Mouse (Mus musculus) CH12.LX (cell line): ENCODE measurements around the gene Vps37b. TPM values are rescaled to one million over a fixed set of nuclear protein-coding genes. Genes with fewer than 3 reads are reported as not detected.

Source experiments
- DNase-seq: peaks from one replicate; pipeline ENCODE4 v3.0.0-alpha.2; 2013; ENCODE audit errors: extremely low read depth
- H3K27ac ChIP-seq: 2 replicates; pipeline ENCODE4 v1.5.1; 2012; ENCODE audit warnings: low read depth, mild to moderate bottlenecking, control low read depth, moderate library complexity; ENCODE audit not compliant: insufficient read depth
- H3K27me3 ChIP-seq: replicated peaks from 2 replicates; pipeline ENCODE3; 2012; ENCODE audit warnings: inconsistent platforms
- H3K36me3 ChIP-seq, 2 experiments: replicated peaks in 1 of 2; 2 replicates each; pipeline versions ENCODE3 to v1.6.1; 2012; ENCODE audit warnings: inconsistent platforms in 1 of 2, low read length in 1 of 2, mild to moderate bottlenecking in 1 of 2, mixed read lengths in 1 of 2, moderate library complexity in 1 of 2; ENCODE audit not compliant: control insufficient read depth in 1 of 2, insufficient read depth in 1 of 2
- H3K4me1 ChIP-seq, 2 experiments: 2 replicates each; pipeline ENCODE4 v1.6.1; 2012; ENCODE audit warnings: inconsistent platforms in 1 of 2, moderate library complexity in 1 of 2; ENCODE audit not compliant: insufficient read depth in 2 of 2, control insufficient read depth in 1 of 2
- H3K4me2 ChIP-seq: 2 replicates; pipeline ENCODE4 v1.6.1; 2012; ENCODE audit warnings: low read depth, mild to moderate bottlenecking, control low read depth; ENCODE audit not compliant: poor library complexity, insufficient read depth, severe bottlenecking
- H3K4me3 ChIP-seq, 3 experiments: fragments of 150-350 bp in 1 of 3; sonication (generic) in 1 of 3; replicated peaks in 1 of 3; 2 replicates each; pipeline versions ENCODE3 to v1.5.1; 2011 to 2012; ENCODE audit warnings: low read depth in 2 of 3, low read length in 2 of 3, mild to moderate bottlenecking in 2 of 3, moderate library complexity in 2 of 3, control low read depth in 1 of 3, improper control_type of control experiment in 1 of 3, inconsistent platforms in 1 of 3, mixed read lengths in 1 of 3; ENCODE audit not compliant: poor library complexity in 1 of 3
- H3K79me2 ChIP-seq: replicated peaks from 2 replicates; pipeline ENCODE4 v1.6.1; 2012; ENCODE audit warnings: mild to moderate bottlenecking, moderate library complexity; ENCODE audit not compliant: control insufficient read depth, poor library complexity, insufficient read depth, severe bottlenecking; ENCODE audit errors: extremely low read depth
- H3K9ac ChIP-seq: 2 replicates; pipeline ENCODE4 v1.6.1; 2012; ENCODE audit warnings: low read depth, mild to moderate bottlenecking, control low read depth, moderate library complexity; ENCODE audit not compliant: insufficient read depth
- H3K9me3 ChIP-seq: replicated peaks from 2 replicates; pipeline ENCODE3; 2012; ENCODE audit warnings: low read length, inconsistent platforms, mixed read lengths
- CHD1 ChIP-seq: IDR thresholded peaks from 2 replicates; pipeline ENCODE4 v1.6.1; 2012; ENCODE audit warnings: low read depth, low read length, improper control_type of control experiment, inconsistent platforms
- CTCF ChIP-seq, 2 experiments: IDR thresholded peaks in 1 of 2; conservative IDR thresholded peaks in 1 of 2; 2 replicates each; pipeline ENCODE4 v1.5.1; 2011 to 2012; ENCODE audit warnings: low read depth in 2 of 2, low read length in 2 of 2, improper control_type of control experiment in 1 of 2, inconsistent platforms in 1 of 2, mild to moderate bottlenecking in 1 of 2, moderate library complexity in 1 of 2
- E2F4 ChIP-seq: IDR thresholded peaks from 2 replicates; pipeline ENCODE4 v1.6.1; 2011; ENCODE audit warnings: low read depth, low read length, improper control_type of control experiment; ENCODE audit not compliant: insufficient replicate concordance
- EP300 ChIP-seq: IDR thresholded peaks from 2 replicates; pipeline ENCODE4 v1.6.1; 2011; ENCODE audit warnings: low read length, improper control_type of control experiment
- HCFC1 ChIP-seq: IDR thresholded peaks from 2 replicates; pipeline ENCODE4 v1.6.1; 2012; ENCODE audit warnings: low read depth, mild to moderate bottlenecking, inconsistent platforms, low read length, improper control_type of control experiment
- JUN ChIP-seq: IDR thresholded peaks from 2 replicates; pipeline ENCODE4 v1.6.1; 2011; ENCODE audit warnings: low read depth, mild to moderate bottlenecking, low read length, improper control_type of control experiment, moderate library complexity; ENCODE audit not compliant: insufficient read depth
- JUND ChIP-seq: conservative IDR thresholded peaks from 2 replicates; pipeline ENCODE4 v1.6.1; 2011; ENCODE audit warnings: low read depth, low read length, improper control_type of control experiment
- KAT2A ChIP-seq: IDR thresholded peaks from 2 replicates; pipeline ENCODE4 v1.6.1; 2012; ENCODE audit warnings: low read length, improper control_type of control experiment, inconsistent platforms; ENCODE audit not compliant: insufficient replicate concordance
- MXI1 ChIP-seq: IDR thresholded peaks from 2 replicates; pipeline ENCODE4 v1.6.1; 2011; ENCODE audit warnings: mild to moderate bottlenecking, low read depth, low read length, improper control_type of control experiment
- RAD21 ChIP-seq: IDR thresholded peaks from 2 replicates; pipeline ENCODE4 v1.6.1; 2011; ENCODE audit warnings: low read depth, mild to moderate bottlenecking, low read length, improper control_type of control experiment, moderate library complexity
- TBP ChIP-seq: conservative IDR thresholded peaks from 2 replicates; pipeline ENCODE4 v1.6.1; 2011; ENCODE audit warnings: low read depth, low read length, improper control_type of control experiment
- TCF12 ChIP-seq: IDR thresholded peaks from 2 replicates; pipeline ENCODE4 v1.6.1; 2014; ENCODE audit warnings: low read depth, mild to moderate bottlenecking, inconsistent platforms, low read length, improper control_type of control experiment
- ZC3H11A ChIP-seq: IDR thresholded peaks from 2 replicates; pipeline ENCODE4 v1.6.1; 2012; ENCODE audit warnings: low read depth, mild to moderate bottlenecking, inconsistent platforms, low read length, improper control_type of control experiment
- ZKSCAN1 ChIP-seq: IDR thresholded peaks from 2 replicates; pipeline ENCODE4 v1.6.1; 2012; ENCODE audit warnings: low read depth, inconsistent platforms, low read length, improper control_type of control experiment, borderline replicate concordance
- ZNF384 ChIP-seq: IDR thresholded peaks from 2 replicates; pipeline ENCODE4 v1.6.1; 2012; ENCODE audit warnings: low read depth, low read length, improper control_type of control experiment, inconsistent platforms
- dilution Hi-C: fragments of 300-500 bp; cut with MboI; formaldehyde crosslinking; loops from 2 replicates; pipeline ENCODE4 v1.14.3; 2020; ENCODE audit warnings: low sequenced_read_pairs; ENCODE audit not compliant: extremely low pct_unique_long_range_greater_than_20kb, extremely low pct_ligation_motif_present
- in situ Hi-C: fragments of 300-500 bp; cut with MboI; formaldehyde crosslinking; loops from 3 replicates; pipeline ENCODE4 v1.14.3; 2019; ENCODE audit warnings: low sequenced_read_pairs, low pct_ligation_motif_present, low pct_unique_long_range_greater_than_20kb, mixed read lengths
- polyA plus RNA-seq: library from polyadenylated mRNA; unstranded; fragments of >175 nt; gene quantifications from 2 replicates; pipeline ENCODE4 v1.2.1, GENCODE M21; 2012; ENCODE audit warnings: low read depth; ENCODE audit not compliant: insufficient read length
- total RNA-seq, 2 experiments: library from RNA; depleted of rRNA; stranded (reverse); fragments of 300-350 nt in 1 of 2; fragments of >200 nt in 1 of 2; gene quantifications; 2 replicates each; pipeline ENCODE4 v1.2.3; 2012 to 2014

Vps37b gene
- total and polyA plus RNA-seq, 3 experiments = 8.7 to 23.5 (median 10.2) TPM

DNA sequence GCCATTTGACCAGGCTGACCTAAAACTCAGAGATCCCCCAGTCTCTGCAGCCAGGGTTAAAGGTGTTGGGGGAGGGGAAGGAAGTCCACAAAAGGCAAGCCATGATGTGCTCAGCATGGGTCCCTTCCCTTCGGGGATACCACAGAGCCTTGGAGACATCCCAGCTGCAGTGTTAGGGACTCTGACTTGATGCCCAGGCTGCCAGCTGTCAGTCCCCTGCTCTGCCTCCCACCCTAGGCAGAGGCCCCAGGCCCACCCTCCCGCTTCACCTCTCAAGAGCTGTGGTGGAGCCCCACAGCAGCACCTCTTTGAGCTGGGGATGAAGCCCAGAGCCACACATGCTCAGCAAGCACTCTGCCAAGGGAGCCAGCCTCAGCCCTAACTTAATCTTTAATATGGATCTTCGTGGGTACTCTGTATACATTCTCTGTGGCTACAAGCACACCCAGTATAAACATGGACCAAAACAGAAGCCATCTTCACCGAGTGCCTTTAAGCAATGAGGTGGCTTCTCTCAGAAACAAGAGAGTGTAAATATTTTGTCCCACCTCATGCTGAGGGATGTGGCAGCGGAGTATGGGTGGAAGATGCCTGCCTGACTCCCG is 45.9 kb upstream of the Vps37b start:
- no peaks in the 10 kb centered on the region for H3K27me3 ChIP-seq
- no peak overlapping the region for H3K27ac ChIP-seq
- no peak for DNase-seq
- no peaks in the 10 kb centered on the region for H3K79me2 ChIP-seq
- no peak overlapping the region for H3K9ac ChIP-seq
- no peak overlapping the region for H3K4me3 ChIP-seq
- no peak for TF ChIP-seq E2F4
- no peak for TF ChIP-seq ZC3H11A
- TF ChIP-seq JUN = no peak
- no peak for TF ChIP-seq RAD21
- no peak for TF ChIP-seq TBP
- no peak for TF ChIP-seq CHD1
- no peak for TF ChIP-seq CTCF (conservative IDR thresholded peaks at IDR 0.05 in 1 of 2, IDR thresholded peaks at IDR 0.05 in 1 of 2; ENCODE audit: low read depth in 2 of 2, low read length in 2 of 2)
- TF ChIP-seq HCFC1 = no peak
- TF ChIP-seq ZNF384 = no peak
- no peak for TF ChIP-seq TCF12
- H3K4me2 ChIP-seq = no peak overlapping the region
- in situ Hi-C loops = no loop called here
- no peaks in the 10 kb centered on the region for H3K9me3 ChIP-seq
- peaks cover 0 to 2% of the 10 kb centered on the region in 2 experiments for H3K36me3 ChIP-seq
- dilution Hi-C loops = no loop called here
- H3K4me1 ChIP-seq = peaks cover 12 to 36% of the 10 kb centered on the region in 2 experiments

DNA sequence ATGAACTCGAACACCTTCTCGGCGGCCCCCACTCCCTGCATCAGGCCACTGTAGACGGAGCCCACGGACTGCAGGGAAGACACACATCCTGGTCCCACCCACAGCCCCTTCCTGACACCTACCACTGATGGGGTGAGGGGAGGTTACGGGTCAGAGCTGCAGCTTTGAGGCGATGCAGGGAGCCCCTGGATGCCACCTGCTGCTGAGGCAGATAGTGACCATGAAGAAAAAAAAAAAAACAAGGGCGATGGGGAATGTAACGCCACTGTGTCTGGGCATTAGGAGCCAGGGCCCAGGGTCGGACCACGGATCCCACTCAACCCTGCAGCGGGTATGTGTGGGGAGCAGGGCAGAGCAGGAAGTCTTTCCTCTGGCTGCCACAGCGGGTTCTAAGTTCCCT is 45.2 kb upstream of the Vps37b start:
- TF ChIP-seq ZKSCAN1 (no peak), EP300 (no peak), KAT2A (no peak), RAD21 (no peak), JUND (no peak)
- peaks cover 12 to 36% of the 10 kb centered on the region in 2 experiments for H3K4me1 ChIP-seq
- dilution Hi-C loops (no loop called here), in situ Hi-C loops (no loop called here)
- H3K79me2 ChIP-seq = no peaks in the 10 kb centered on the region
- no peaks in the 10 kb centered on the region for H3K27me3 ChIP-seq
- no peak overlapping the region for H3K4me3 ChIP-seq
- no peak for DNase-seq
- H3K27ac ChIP-seq = no peak overlapping the region
- no peaks in the 10 kb centered on the region for H3K9me3 ChIP-seq
- H3K4me2 ChIP-seq = no peak overlapping the region
- peaks cover 0 to 2% of the 10 kb centered on the region in 2 experiments for H3K36me3 ChIP-seq
- H3K9ac ChIP-seq = no peak overlapping the region

DNA sequence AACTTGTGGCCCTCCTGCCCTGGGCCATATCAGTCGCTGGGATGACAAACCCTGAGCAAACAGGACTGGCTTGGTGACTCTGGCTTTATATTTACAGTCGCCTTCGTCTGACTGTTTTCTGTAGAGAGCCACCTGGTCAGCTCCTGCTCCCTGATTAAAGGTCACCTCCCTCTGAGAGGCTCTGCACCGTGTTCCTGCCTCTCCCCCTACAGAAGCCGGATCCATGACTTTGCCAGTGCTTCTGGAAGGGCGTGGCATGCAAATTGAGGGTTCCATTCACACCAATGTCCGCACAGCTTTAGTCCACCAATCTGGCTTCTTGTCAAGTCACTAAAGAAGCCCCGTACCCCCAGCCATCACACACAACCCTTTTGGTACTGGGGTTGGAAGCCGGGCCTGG is 44.5 kb upstream of the Vps37b start:
- Histone ChIP-seq H3K27me3 (no peaks in the 10 kb centered on the region), H3K4me2 (no peak overlapping the region), H3K4me1 (peaks cover 12 to 36% of the 10 kb centered on the region in 2 experiments), H3K36me3 (peaks cover 0 to 4% of the 10 kb centered on the region in 2 experiments), H3K9ac (no peak overlapping the region), H3K9me3 (no peaks in the 10 kb centered on the region), H3K27ac (no peak overlapping the region), H3K4me3 (no peak overlapping the region), H3K79me2 (no peaks in the 10 kb centered on the region)
- no peak for DNase-seq
- dilution Hi-C loops (no loop called here), in situ Hi-C loops (no loop called here)
- TF ChIP-seq KAT2A (no peak), MXI1 (no peak)
